Mouse (Mus musculus) midbrain, embryonic 14.5 days (tissue): ENCODE data around the gene Matn1. TPM values are rescaled to one million over a fixed set of nuclear protein-coding genes. Genes with fewer than 3 reads are reported as not detected.
A peak's percentile ranks its signal among the peaks of the same experiment; 100 is the strongest.

Experiments used
- ATAC-seq: fragments of 200-750 bp; cut with Nextera tagmentation; 2 replicates; pipeline ENCODE4 v1.8.0; 2017; ENCODE audit warnings: moderate number of reproducible peaks, moderate library complexity; ENCODE audit not compliant: low FRiP score, low TSS enrichment
- DNase-seq: peaks from one replicate; pipeline ENCODE4 v3.0.0-alpha.2; 2015
- H3K27ac ChIP-seq: fragments of 300-500 bp; sonication (generic); replicated peaks from 2 replicates; pipeline ENCODE4 v1.5.1; 2014; ENCODE audit warnings: mild to moderate bottlenecking, low read depth, low read length, moderate library complexity
- H3K27me3 ChIP-seq: fragments of 300-500 bp; sonication (generic); 2 replicates; pipeline ENCODE4 v1.6.1; 2014; ENCODE audit warnings: low read length, control low read depth, mixed read lengths; ENCODE audit not compliant: control insufficient read depth, insufficient read depth
- H3K36me3 ChIP-seq: fragments of 300-500 bp; sonication (generic); 2 replicates; pipeline ENCODE4 v1.6.1; 2014; ENCODE audit warnings: low read length, control low read depth; ENCODE audit not compliant: control insufficient read depth, insufficient read depth
- H3K4me1 ChIP-seq: fragments of 300-500 bp; sonication (generic); 2 replicates; pipeline ENCODE4 v1.6.1; 2014; ENCODE audit warnings: mild to moderate bottlenecking, antibody characterized with exemption, low read length, control low read depth; ENCODE audit not compliant: control insufficient read depth, insufficient read depth
- H3K4me2 ChIP-seq: fragments of 300-500 bp; sonication (generic); 2 replicates; pipeline ENCODE4 v1.6.1; 2014; ENCODE audit warnings: mild to moderate bottlenecking, low read length, moderate library complexity
- H3K4me3 ChIP-seq: fragments of 300-500 bp; sonication (generic); replicated peaks from 2 replicates; pipeline ENCODE4 v1.5.1; 2014; ENCODE audit warnings: low read depth, low read length
- H3K9ac ChIP-seq: fragments of 300-500 bp; sonication (generic); replicated peaks from 2 replicates; pipeline ENCODE4 v1.6.1; 2014; ENCODE audit warnings: mild to moderate bottlenecking, low read length, moderate library complexity
- H3K9me3 ChIP-seq: fragments of 300-500 bp; sonication (generic); 2 replicates; pipeline ENCODE4 v1.6.1; 2016; ENCODE audit warnings: low read length, control low read depth, mixed read lengths; ENCODE audit not compliant: control insufficient read depth
- WGBS: fragments of 180-500 bp; shearing (Covaris S2); extraction: QIAGEN DNeasy Blood & Tissue Kit; methylation state at CpG from one replicate; pipeline ENCODE4 v1.1.7; 2014; 5-methylcytosine and 5-hydroxymethylcytosine counted together
- polyA plus RNA-seq: library from polyadenylated mRNA; unstranded; fragments of >200 nt; fragmentation: Nextera tagmentation; extraction: Ambion mirVana; gene quantifications from 2 replicates; pipeline ENCODE4 v1.2.1, GENCODE M21; 2014

The Matn1 gene
- not detected in 2 replicates for polyA plus RNA-seq

GRCm38 (mm10) chr4:130944112-130944511 lies at the start of gene Matn1:
TSS of gene Matn1 (plus strand) at chr4:130944385.
- H3K9ac ChIP-seq, result no peak within 1 kb of the TSS
- no peak for ATAC-seq

GRCm38 (mm10) chr4:130895701-130896100 lies 48.5 kb upstream of the Matn1 start:
- Histone ChIP-seq H3K27ac (no peak overlapping the region), H3K27me3 (no peaks in the 10 kb centered on the region), H3K36me3 (no peaks in the 10 kb centered on the region), H3K4me1 (no peaks in the 10 kb centered on the region), H3K9me3 (no peaks in the 10 kb centered on the region), H3K9ac (no peak overlapping the region), H3K4me3 (no peak overlapping the region), H3K4me2 (no peak overlapping the region)
- DNase-seq, result no peak
- WGBS, result 90% methylated on average over 6 of the region's 6 CpGs
- ATAC-seq, result no peak

More at GRCm38 (mm10) chr4:130944112-130944511, at the start of gene Matn1:
- Histone ChIP-seq H3K36me3 (no peaks in the 10 kb centered on the region), H3K9me3 (no peaks in the 10 kb centered on the region), H3K4me3 (no peak within 1 kb of the TSS), H3K27ac (no peak within 1 kb of the TSS), H3K27me3 (no peaks in the 10 kb centered on the region), H3K4me2 (no peak within 1 kb of the TSS), H3K4me1 (no peaks in the 10 kb centered on the region)
- DNase-seq, result no peak
- 55% methylated on average over 6 of the region's 6 CpGs for whole genome bisulfite sequencing

GRCm38 (mm10) chr4:130896372-130896771 lies 47.8 kb upstream of the Matn1 start:
- Histone ChIP-seq H3K36me3 (no peaks in the 10 kb centered on the region), H3K9ac (no peak overlapping the region), H3K4me2 (no peak overlapping the region), H3K4me3 (no peak overlapping the region), H3K9me3 (no peaks in the 10 kb centered on the region), H3K4me1 (no peaks in the 10 kb centered on the region), H3K27me3 (no peaks in the 10 kb centered on the region), H3K27ac (no peak overlapping the region)
- no peak for ATAC-seq
- DNase-seq, result peak; percentile 57
- WGBS, result 66% methylated on average over 2 of the region's 2 CpGs

- Histone ChIP-seq H3K27me3 (no peaks in the 10 kb centered on the region), H3K4me3 (no peak overlapping the region), H3K9ac (no peak overlapping the region), H3K4me2 (no peak overlapping the region), H3K4me1 (no peaks in the 10 kb centered on the region), H3K36me3 (no peaks in the 10 kb centered on the region), H3K27ac (no peak overlapping the region), H3K9me3 (no peaks in the 10 kb centered on the region)
- DNase-seq (no peak), ATAC-seq (no peak)
- WGBS, result 78% methylated on average over 2 of the region's 3 CpGs
These were observed 44.8 kb upstream of the Matn1 start for GRCm38 (mm10) chr4:130899383-130899781.

- Histone ChIP-seq H3K4me2 (no peak overlapping the region), H3K9me3 (no peaks in the 10 kb centered on the region), H3K27ac (no peak overlapping the region), H3K4me3 (no peak overlapping the region), H3K4me1 (no peaks in the 10 kb centered on the region), H3K27me3 (no peaks in the 10 kb centered on the region), H3K36me3 (no peaks in the 10 kb centered on the region), H3K9ac (no peak overlapping the region)
- ATAC-seq, result no peak
- WGBS, result 86% methylated on average over 6 of the region's 6 CpGs
- no peak for DNase-seq
These were observed 44.3 kb upstream of the Matn1 start for GRCm38 (mm10) chr4:130899782-130900427.

GRCm38 (mm10) chr4:130900746-130901145 lies 43.4 kb upstream of the Matn1 start:
- H3K27ac ChIP-seq, result no peak overlapping the region

GRCm38 (mm10) chr4:130902289-130902781 lies 41.9 kb upstream of the Matn1 start:
- ATAC-seq (no peak), DNase-seq (no peak)
- H3K27ac ChIP-seq, result no peak overlapping the region
- H3K9me3 ChIP-seq, result no peaks in the 10 kb centered on the region
- no peaks in the 10 kb centered on the region for H3K27me3 ChIP-seq
- no peak overlapping the region for H3K4me3 ChIP-seq
- H3K9ac ChIP-seq, result no peak overlapping the region
- no peaks in the 10 kb centered on the region for H3K4me1 ChIP-seq
- H3K4me2 ChIP-seq, result no peak overlapping the region
- 65% methylated on average over 8 of the region's 8 CpGs for WGBS
- H3K36me3 ChIP-seq, result no peaks in the 10 kb centered on the region

More at GRCm38 (mm10) chr4:130900746-130901145, 43.4 kb upstream of the Matn1 start:
- H3K4me3 ChIP-seq, result no peak overlapping the region
- H3K27me3 ChIP-seq, result no peaks in the 10 kb centered on the region
- no peak overlapping the region for H3K9ac ChIP-seq
- DNase-seq (no peak), ATAC-seq (no peak)
- H3K36me3 ChIP-seq, result no peaks in the 10 kb centered on the region
- H3K4me1 ChIP-seq, result no peaks in the 10 kb centered on the region
- no peaks in the 10 kb centered on the region for H3K9me3 ChIP-seq
- H3K4me2 ChIP-seq, result no peak overlapping the region
- 85% methylated on average over 7 of the region's 7 CpGs for WGBS

GRCm38 (mm10) chr4:130905025-130905424 lies 39.2 kb upstream of the Matn1 start:
- DNase-seq (no peak), ATAC-seq (no peak)
- no peaks in the 10 kb centered on the region for H3K27me3 ChIP-seq
- H3K4me3 ChIP-seq, result no peak overlapping the region
- no peaks in the 10 kb centered on the region for H3K36me3 ChIP-seq
- no peak overlapping the region for H3K27ac ChIP-seq
- no peak overlapping the region for H3K4me2 ChIP-seq
- no peak overlapping the region for H3K9ac ChIP-seq
- no peaks in the 10 kb centered on the region for H3K4me1 ChIP-seq
- WGBS, result 81% methylated on average over 7 of the region's 7 CpGs
- no peaks in the 10 kb centered on the region for H3K9me3 ChIP-seq

- no peak for ATAC-seq
- Histone ChIP-seq H3K9me3 (no peaks in the 10 kb centered on the region), H3K36me3 (no peaks in the 10 kb centered on the region), H3K27ac (no peak overlapping the region), H3K4me3 (no peak overlapping the region), H3K27me3 (no peaks in the 10 kb centered on the region), H3K9ac (no peak overlapping the region), H3K4me1 (no peaks in the 10 kb centered on the region), H3K4me2 (no peak overlapping the region)
- DNase-seq, result no peak
- 81% methylated on average over 6 of the region's 6 CpGs for WGBS
These were observed 38.3 kb upstream of the Matn1 start for GRCm38 (mm10) chr4:130905882-130906281.
